Mouse (Mus musculus) megakaryocyte, embryonic 14.5 days (primary cell): ENCODE data around the gene Ptprh.

Source experiments
- FLI1 ChIP-seq: IDR thresholded peaks from 2 replicates; pipeline ENCODE4 v1.6.1; 2012; ENCODE audit warnings: low read length, inconsistent platforms, mixed read lengths
- GATA1 ChIP-seq: IDR thresholded peaks from 3 replicates; pipeline ENCODE4 v1.6.1; 2012; ENCODE audit warnings: mixed read lengths, low read length, inconsistent platforms, borderline replicate concordance

- TF ChIP-seq GATA1, result no peak
- TF ChIP-seq FLI1, result no peak
Measured at GRCm38 (mm10) chr7:4542013-4542412, 61.8 kb downstream of the Ptprh start.
